Mouse (Mus musculus): ENCODE data around the gene Psg23.
"Not testable (repeated sequence)": the region's sequence is repeated elsewhere in the genome, so short reads cannot be mapped to it uniquely, and the experiment has no call there.

Psg23 gene

GRCm38 (mm10) chr7:18616401-18616800, at the start of gene Psg23:
Gene Psg23 (minus strand): TSS chr7:18616501.
- DNase-seq (ENCODE audit: low read depth), result not testable (repeated sequence)

- not testable (repeated sequence) for DNase-seq (ENCODE audit: low read depth)
These were observed 40.3 kb upstream of the Psg23 start, which contains the start of gene Psg21 for GRCm38 (mm10) chr7:18656625-18657024. Gene Psg21 (minus strand): TSS chr7:18656725.

DNA sequence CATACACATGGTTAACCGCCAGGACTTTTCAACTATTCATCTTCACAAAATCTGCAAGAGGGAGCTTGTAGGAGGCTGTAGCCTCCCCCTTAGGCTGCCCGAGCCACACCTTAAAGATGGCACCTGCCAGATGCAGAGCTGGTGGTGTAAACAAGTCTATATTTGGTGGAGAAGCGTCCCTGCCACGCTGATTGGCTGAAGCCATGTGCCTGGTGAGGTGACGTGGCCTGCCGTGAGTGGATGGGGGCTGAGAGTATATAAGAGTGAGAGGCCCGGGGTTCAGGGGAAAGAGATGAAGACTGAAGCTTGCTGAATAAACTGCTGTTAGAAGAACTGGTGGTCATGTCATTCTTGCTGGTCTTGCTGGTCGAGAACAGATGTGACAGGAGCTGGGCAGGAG, 10.6 kb upstream of the Psg23 start:
- DNase-seq (ENCODE audit: low read depth), result not testable (repeated sequence)

DNA sequence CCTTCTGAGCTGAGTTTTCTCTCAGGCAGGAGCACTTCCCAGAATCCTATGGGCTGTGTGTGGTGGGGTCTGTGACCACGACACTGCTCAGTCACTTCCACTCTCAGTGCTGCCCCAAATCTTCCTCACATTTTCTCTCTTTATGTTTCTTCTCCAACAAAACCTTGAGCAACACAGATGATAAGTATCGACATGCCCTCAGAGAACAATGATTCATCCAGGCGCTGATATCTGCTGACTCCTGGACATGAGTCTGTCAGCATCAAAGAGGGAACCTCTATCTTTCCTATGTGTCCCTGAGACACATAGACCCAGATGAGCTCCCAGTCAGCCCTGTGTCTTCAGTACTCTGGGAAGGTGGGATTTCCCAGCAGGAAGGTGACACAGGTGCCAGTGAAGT, 49.1 kb downstream of the Psg23 start, which contains the start of gene Psg27:
Gene Psg27, minus strand, starts transcription at position 101 of the 400 bp plus-strand sequence.
- no peak for DNase-seq (ENCODE audit: low read depth)

DNA sequence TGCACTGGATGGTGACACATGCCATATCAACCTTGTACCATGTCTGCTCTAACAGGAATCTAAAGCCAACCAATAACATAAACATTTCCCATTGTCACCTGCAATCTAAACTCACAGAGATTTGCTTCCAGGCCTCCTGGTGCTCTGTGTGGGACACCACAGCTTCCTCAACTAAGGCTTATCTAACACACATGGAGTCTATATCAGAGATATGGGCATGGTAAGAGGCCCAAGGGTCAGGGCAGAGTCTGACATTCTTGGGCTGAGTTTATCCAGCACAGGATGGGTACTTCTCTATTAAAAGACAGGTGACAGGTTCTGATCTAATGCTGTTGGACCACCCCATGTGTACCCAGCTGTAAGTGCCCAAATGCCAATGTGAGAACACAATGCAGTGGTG, 56.5 kb downstream of the Psg23 start:
- DNase-seq (ENCODE audit: low read depth), result no peak

Measured in c-Kit-positive CD71-negative TER-119-negative erythroid progenitor cells, embryonic 14.5 days (primary cell).